Mouse (Mus musculus): ENCODE data around the gene Slco1a4. TPM values are rescaled to one million over a fixed set of nuclear protein-coding genes. Genes with fewer than 3 reads are reported as not detected.

Slco1a4 gene
- not detected in 4 replicates for total RNA-seq (2023)

DNA sequence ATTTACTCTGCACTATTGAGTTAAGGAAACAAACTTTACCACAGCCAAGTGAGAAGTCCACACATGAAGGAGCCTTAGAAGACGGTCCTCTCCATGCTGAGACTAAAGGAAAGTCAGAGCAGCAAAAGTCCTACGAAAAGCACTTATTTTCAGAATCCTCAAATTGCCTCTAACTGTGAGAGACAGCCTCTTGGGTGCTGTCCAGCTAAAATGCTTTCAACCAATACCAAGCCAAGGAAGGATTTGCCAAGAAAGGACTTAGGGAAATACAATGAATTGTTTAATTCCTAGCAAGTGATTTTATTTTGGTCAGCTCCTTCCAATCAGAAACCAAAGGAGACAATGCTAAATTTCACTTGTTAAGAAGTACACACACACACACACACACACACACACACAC lies at the start of gene Slco1a4:
Slco1a4 (minus strand) TSS at position 115 of the 400 bp plus-strand sequence.

DNA sequence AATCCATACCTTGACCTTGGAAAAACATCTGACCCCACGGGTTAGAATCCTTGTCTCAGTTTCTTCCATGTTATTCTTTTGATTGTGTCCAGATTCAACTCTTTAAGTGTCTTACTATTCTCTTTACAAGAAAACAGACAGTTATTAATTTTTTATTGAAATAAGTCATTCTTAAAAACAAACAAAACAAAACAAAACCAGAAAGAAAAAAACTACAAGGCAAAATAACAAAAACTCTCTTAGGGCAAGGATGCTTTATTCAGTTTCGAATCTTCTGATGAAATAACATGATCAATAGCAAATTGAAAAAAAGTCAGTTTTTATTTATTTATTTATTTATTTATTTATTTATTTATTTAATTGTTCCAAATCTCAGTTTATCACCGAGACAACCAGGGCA lies 82.3 kb downstream of the Slco1a4 start, which contains the start of gene Gm5724:
Gm5724 (minus strand) TSS at position 101 of the 400 bp plus-strand sequence.

Other genes with a start within 250 kb of the Slco1a4 start
- not detected in 4 replicates for gene Slco1b2, start 226.7 kb downstream of the Slco1a4 start, total RNA-seq (2023)
- gene Gm5724, start 82.4 kb downstream of the Slco1a4 start, total RNA-seq (2023) = not detected in 4 replicates
- gene Slco1a1, start 90.8 kb upstream of the Slco1a4 start, total RNA-seq (2023) = not detected in 4 replicates
- not detected in 4 replicates for gene Gm6614, start 155.2 kb upstream of the Slco1a4 start, total RNA-seq (2023)